ENCODE assay signal across 10 mouse cellular contexts in the genomic region with DNA sequence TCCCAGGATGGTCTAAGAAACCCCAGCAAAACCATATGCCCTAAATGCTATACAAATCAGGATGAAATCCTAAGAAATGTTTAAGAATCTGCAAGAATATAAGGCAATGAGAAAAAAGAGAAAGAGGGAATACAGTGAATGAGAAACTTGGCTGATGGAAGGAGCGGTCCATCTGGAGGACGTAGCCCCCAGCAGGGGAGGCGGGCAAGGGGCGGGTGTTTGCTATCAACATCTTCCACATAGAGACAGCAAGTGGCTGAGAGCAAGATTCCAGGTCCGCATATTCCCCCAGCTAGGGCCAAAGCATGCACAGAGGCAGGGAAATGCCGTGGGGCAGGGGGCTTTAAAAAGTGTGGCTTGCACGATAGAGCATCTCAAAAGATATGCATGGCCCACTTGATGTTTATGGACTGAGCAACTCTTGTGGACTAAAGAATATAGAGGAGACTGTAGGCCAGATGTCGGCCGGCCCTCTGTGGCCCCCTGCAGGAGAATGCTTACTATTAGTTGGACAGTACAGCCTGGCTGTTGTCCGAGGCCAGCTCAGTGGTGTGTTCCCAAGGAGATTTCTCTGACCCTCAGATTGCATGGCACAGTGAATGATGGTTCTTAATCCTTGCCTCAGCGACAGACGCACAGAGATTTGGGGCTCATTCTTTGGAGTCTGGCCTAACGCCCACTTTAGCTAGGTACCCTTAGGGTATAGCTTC. TPM values are rescaled to one million over a fixed set of nuclear protein-coding genes. Genes with fewer than 3 reads are reported as not detected.
A peak's percentile ranks its signal among the peaks of the same experiment; 100 is the strongest.
DNase-seq lines count a peak whose midpoint lies in the region; ATAC-seq and TF ChIP-seq lines count a peak whose summit lies in the region.
"Had no signal": no experiment of that assay in that cellular context is flagged by ENCODE, and none has a peak within 500 bp of the region (broad histone marks: within the 10 kb centered on the region; RNA-seq: fewer than 3 reads in every experiment).

No protein-coding gene starts in this region.

- no peak for DNase-seq in lung, adult 2 months
- no peak for DNase-seq in lung, postnatal 25 days (ENCODE audit: low spot score)
- DNase-seq in layer of hippocampus, adult 9-11 months = no peak

- H3K27ac ChIP-seq in forebrain, embryonic 12.5 days = peak overlapping the region; percentile 89; the same call in 1 of the 2 replicates
- H3K27ac ChIP-seq in forebrain, embryonic 16.5 days (ENCODE audit: low read length) = no peak overlapping the region
- peak overlapping the region; percentile 92 for H3K27ac ChIP-seq in forebrain, embryonic 15.5 days (replicated peaks)
- H3K27ac ChIP-seq: embryonic facial prominence, embryonic 12.5 days; limb, embryonic 15.5 days had no signal

- H3K4me2 ChIP-seq in forebrain, embryonic 12.5 days = no peak overlapping the region
- no peak overlapping the region for H3K4me2 ChIP-seq in forebrain, embryonic 16.5 days (ENCODE audit: low read length)
- no peak overlapping the region for H3K4me2 ChIP-seq in forebrain, embryonic 15.5 days (replicated peaks)
- H3K4me2 ChIP-seq: embryonic facial prominence, embryonic 12.5 days; limb, embryonic 15.5 days had no signal

- TF ChIP-seq POLR2A in lung, adult 2 months (IDR thresholded peaks at IDR 0.05; ENCODE audit: borderline replicate concordance, extremely low read depth, low read depth, low read length) = no peak

- no peak overlapping the region for H3K4me3 ChIP-seq in forebrain, embryonic 12.5 days (replicated peaks)
- no peak overlapping the region for H3K4me3 ChIP-seq in forebrain, embryonic 16.5 days (replicated peaks; ENCODE audit: low read length)
- H3K4me3 ChIP-seq in lung, adult 2 months (replicated peaks; ENCODE audit: extremely low read depth, low read depth, low read length) = no peak overlapping the region
- no peak overlapping the region for H3K4me3 ChIP-seq in forebrain, embryonic 15.5 days
- H3K4me3 ChIP-seq: embryonic facial prominence, embryonic 12.5 days; limb, embryonic 15.5 days had no signal

- 47% methylated on average over 13 of the region's 13 CpGs for WGBS in forebrain, embryonic 12.5 days
- whole genome bisulfite sequencing in forebrain, embryonic 16.5 days = 27% methylated on average over 13 of the region's 13 CpGs
- WGBS in lung, adult 2 months = 38% methylated on average over 13 of the region's 13 CpGs
- WGBS in forebrain, embryonic 15.5 days = 33% methylated on average over 13 of the region's 13 CpGs

- H3K27me3 ChIP-seq in forebrain, embryonic 12.5 days = no peaks in the 10 kb centered on the region
- no peaks in the 10 kb centered on the region for H3K27me3 ChIP-seq in forebrain, embryonic 16.5 days (replicated peaks; ENCODE audit: control insufficient read depth, insufficient read depth, low read length)
- H3K27me3 ChIP-seq in forebrain, embryonic 15.5 days = no peaks in the 10 kb centered on the region
- H3K27me3 ChIP-seq: embryonic facial prominence, embryonic 12.5 days; limb, embryonic 15.5 days had no signal

- H3K9ac ChIP-seq in forebrain, embryonic 12.5 days = no peak overlapping the region
- H3K9ac ChIP-seq in forebrain, embryonic 16.5 days (replicated peaks; ENCODE audit: low read depth, low read length) = no peak overlapping the region; the same call in 1 of the 2 replicates
- no peak overlapping the region for H3K9ac ChIP-seq in forebrain, embryonic 15.5 days (replicated peaks)
- H3K9ac ChIP-seq: embryonic facial prominence, embryonic 12.5 days; limb, embryonic 15.5 days had no signal

- no peak for ATAC-seq in forebrain, embryonic 12.5 days (ENCODE audit: low FRiP score)
- no peak for ATAC-seq in forebrain, embryonic 16.5 days
- ATAC-seq in forebrain, embryonic 15.5 days (replicated peaks) = no peak
- ATAC-seq in monocyte, adult 5-6 weeks (replicated peaks; ENCODE audit: insufficient number of reproducible peaks, low FRiP score, low TSS enrichment, poor library complexity, severe bottlenecking) = 0 out of 2 replicates have a peak, but pooled peaks have one; percentile 10
- no peak for ATAC-seq in megakaryocyte, adult 5-6 weeks (ENCODE audit: poor library complexity, severe bottlenecking)

- peaks cover 8% of the 10 kb centered on the region for H3K36me3 ChIP-seq in forebrain, embryonic 12.5 days (replicated peaks)
- H3K36me3 ChIP-seq in forebrain, embryonic 16.5 days (ENCODE audit: control insufficient read depth, insufficient read depth) = 0 out of 2 replicates have a peak, but pooled peaks cover 7% of the 10 kb centered on the region
- peaks cover 8% of the 10 kb centered on the region for H3K36me3 ChIP-seq in forebrain, embryonic 15.5 days

- no peaks in the 10 kb centered on the region for H3K9me3 ChIP-seq in forebrain, embryonic 12.5 days
- H3K9me3 ChIP-seq in forebrain, embryonic 16.5 days (ENCODE audit: control insufficient read depth, low read length) = no peaks in the 10 kb centered on the region
- no peaks in the 10 kb centered on the region for H3K9me3 ChIP-seq in forebrain, embryonic 15.5 days
- H3K9me3 ChIP-seq: embryonic facial prominence, embryonic 12.5 days; limb, embryonic 15.5 days had no signal

- H3K4me1 ChIP-seq in forebrain, embryonic 12.5 days = peaks cover 93% of the 10 kb centered on the region
- peaks cover 76% of the 10 kb centered on the region for H3K4me1 ChIP-seq in forebrain, embryonic 16.5 days (replicated peaks; ENCODE audit: control insufficient read depth, insufficient read depth, low read length)
- peaks cover 9% of the 10 kb centered on the region for H3K4me1 ChIP-seq in lung, adult 2 months (ENCODE audit: control insufficient read depth, insufficient read depth, low read length)
- H3K4me1 ChIP-seq in forebrain, embryonic 15.5 days = peaks cover 89% of the 10 kb centered on the region

- peak; percentile 37 for TF ChIP-seq CTCF in lung, adult 2 months (IDR thresholded peaks at IDR 0.05; ENCODE audit: insufficient read depth, low read length)

RNA-seq across cellular contexts. Expression of a gene that starts 4.9 kb away (rescaled TPM):
- 1.7 and 2.7 TPM in 2 replicates for polyA plus RNA-seq in forebrain, embryonic 12.5 days (2016; fragmentation: Nextera tagmentation; extraction: Ambion mirVana)
- polyA plus RNA-seq in forebrain, embryonic 16.5 days (2015; fragmentation: Nextera tagmentation; extraction: Ambion mirVana) = 4.1 and 4.3 TPM in 2 replicates
- 5.6 and 9.6 TPM in 2 replicates for polyA plus RNA-seq in lung, adult 2 months (2012; rRNA removed)
- polyA plus RNA-seq in forebrain, embryonic 15.5 days (2015; fragmentation: Nextera tagmentation; extraction: Ambion mirVana) = 3.2 and 3.4 TPM in 2 replicates
- total RNA-seq in monocyte, adult 5-6 weeks (2017) = 2.2 to 3.8 TPM in 2 of 3 replicates, not detected in the other
- total RNA-seq in megakaryocyte, adult 5-6 weeks (2015) = 1.1 and 1.2 TPM in 2 replicates
- total RNA-seq in megakaryocyte, adult 5-6 weeks (2017) = 1.4 and 1.8 TPM in 2 replicates

RNA-seq across cellular contexts. Expression of a gene that starts 18.9 kb away (rescaled TPM):
- 591 and 654 TPM in 2 replicates for polyA plus RNA-seq in forebrain, embryonic 12.5 days (2016; fragmentation: Nextera tagmentation; extraction: Ambion mirVana)
- polyA plus RNA-seq in forebrain, embryonic 16.5 days (2015; fragmentation: Nextera tagmentation; extraction: Ambion mirVana) = 792 and 816 TPM in 2 replicates
- 20.6 and 21.6 TPM in 2 replicates for polyA plus RNA-seq in lung, adult 2 months (2012; rRNA removed)
- polyA plus RNA-seq in forebrain, embryonic 15.5 days (2015; fragmentation: Nextera tagmentation; extraction: Ambion mirVana) = 732 and 750 TPM in 2 replicates
- 0.58 TPM in 1 of 3 replicates, not detected in the others for total RNA-seq in monocyte, adult 5-6 weeks (2017)
- total RNA-seq in megakaryocyte, adult 5-6 weeks (2015) = 0.18 TPM in 1 of 2 replicates, not detected in the other
- total RNA-seq in megakaryocyte, adult 5-6 weeks (2017) = 0.57 and 2.9 TPM in 2 replicates

RNA-seq across cellular contexts. Expression of a gene that starts 24.1 kb away (rescaled TPM):
- 54.2 and 58.1 TPM in 2 replicates for polyA plus RNA-seq in forebrain, embryonic 12.5 days (2016; fragmentation: Nextera tagmentation; extraction: Ambion mirVana)
- 39.4 and 40.1 TPM in 2 replicates for polyA plus RNA-seq in forebrain, embryonic 16.5 days (2015; fragmentation: Nextera tagmentation; extraction: Ambion mirVana)
- 45.2 and 55.5 TPM in 2 replicates for polyA plus RNA-seq in lung, adult 2 months (2012; rRNA removed)
- 46.1 and 47.6 TPM in 2 replicates for polyA plus RNA-seq in forebrain, embryonic 15.5 days (2015; fragmentation: Nextera tagmentation; extraction: Ambion mirVana)
- 179 to 219 TPM (median 207 TPM) in 3 replicates for total RNA-seq in monocyte, adult 5-6 weeks (2017)
- 87.3 and 89.9 TPM in 2 replicates for total RNA-seq in megakaryocyte, adult 5-6 weeks (2015)
- total RNA-seq in megakaryocyte, adult 5-6 weeks (2017) = 144 and 155 TPM in 2 replicates

RNA-seq across cellular contexts. Expression of a gene that starts 42.4 kb away (rescaled TPM):
- polyA plus RNA-seq in forebrain, embryonic 12.5 days (2016; fragmentation: Nextera tagmentation; extraction: Ambion mirVana) = not detected in 2 replicates
- not detected in 2 replicates for polyA plus RNA-seq in forebrain, embryonic 16.5 days (2015; fragmentation: Nextera tagmentation; extraction: Ambion mirVana)
- 0.19 and 0.36 TPM in 2 replicates for polyA plus RNA-seq in lung, adult 2 months (2012; rRNA removed)
- polyA plus RNA-seq in forebrain, embryonic 15.5 days (2015; fragmentation: Nextera tagmentation; extraction: Ambion mirVana) = 0.09 TPM in 1 of 2 replicates, not detected in the other
- total RNA-seq in monocyte, adult 5-6 weeks (2017) = 0.11 to 0.95 TPM in 2 of 3 replicates, not detected in the other
- total RNA-seq in megakaryocyte, adult 5-6 weeks (2015) = 0.13 and 0.21 TPM in 2 replicates
- total RNA-seq in megakaryocyte, adult 5-6 weeks (2017) = not detected in 2 replicates

RNA-seq across cellular contexts. Expression of a gene that starts 44.5 kb away (rescaled TPM):
- polyA plus RNA-seq in forebrain, embryonic 12.5 days (2016; fragmentation: Nextera tagmentation; extraction: Ambion mirVana) = 139 and 147 TPM in 2 replicates
- polyA plus RNA-seq in forebrain, embryonic 16.5 days (2015; fragmentation: Nextera tagmentation; extraction: Ambion mirVana) = 132 and 147 TPM in 2 replicates
- polyA plus RNA-seq in lung, adult 2 months (2012; rRNA removed) = 72.1 and 80.5 TPM in 2 replicates
- polyA plus RNA-seq in forebrain, embryonic 15.5 days (2015; fragmentation: Nextera tagmentation; extraction: Ambion mirVana) = 135 and 138 TPM in 2 replicates
- total RNA-seq in monocyte, adult 5-6 weeks (2017) = 4.7 to 13.5 TPM (median 10.5 TPM) in 3 replicates
- 23.8 and 25.9 TPM in 2 replicates for total RNA-seq in megakaryocyte, adult 5-6 weeks (2015)
- 9.4 and 12.4 TPM in 2 replicates for total RNA-seq in megakaryocyte, adult 5-6 weeks (2017)

Comparison
In these comparisons a context has a peak if more than half of its experiments do, and no peak if none do; other contexts are left out.
1. RNA of a gene that starts 18.9 kb away (polyA plus RNA-seq): 792 to 816 TPM in forebrain, embryonic 16.5 days, 732 to 750 TPM in forebrain, embryonic 15.5 days and 591 to 654 TPM in forebrain, embryonic 12.5 days; 20.6 to 21.6 TPM in lung, adult 2 months; every median in the first group is over 10 times any median in the second.